Mouse (Mus musculus): ENCODE data around the gene Steap4. TPM values are rescaled to one million over a fixed set of nuclear protein-coding genes. Genes with fewer than 3 reads are reported as not detected.
"Not testable (repeated sequence)": the region's sequence is repeated elsewhere in the genome, so short reads cannot be mapped to it uniquely, and the experiment has no call there.

The Steap4 gene
- total RNA-seq, 1 experiment from 2014 or later, result 44.3 TPM

DNA sequence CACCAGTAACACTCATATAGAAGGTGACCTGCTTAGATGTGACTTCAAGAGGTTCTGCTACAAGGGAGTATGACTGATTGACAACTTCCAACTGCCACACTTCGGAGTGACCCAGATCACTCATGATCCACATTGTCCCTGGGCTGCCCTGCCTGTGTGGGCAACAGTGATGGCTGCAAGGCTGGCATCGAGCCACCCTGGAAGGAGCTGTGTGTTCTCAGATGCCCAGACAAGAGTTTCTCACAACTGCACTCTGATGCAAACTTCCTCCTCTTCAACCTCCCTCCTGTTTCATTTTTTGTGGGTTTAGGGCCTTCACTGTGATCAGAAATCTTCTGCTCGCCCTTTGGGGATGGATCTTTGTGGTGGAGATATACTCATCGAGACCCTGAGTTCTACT lies 28.2 kb downstream of the Steap4 start:
- no peak for DNase-seq

DNA sequence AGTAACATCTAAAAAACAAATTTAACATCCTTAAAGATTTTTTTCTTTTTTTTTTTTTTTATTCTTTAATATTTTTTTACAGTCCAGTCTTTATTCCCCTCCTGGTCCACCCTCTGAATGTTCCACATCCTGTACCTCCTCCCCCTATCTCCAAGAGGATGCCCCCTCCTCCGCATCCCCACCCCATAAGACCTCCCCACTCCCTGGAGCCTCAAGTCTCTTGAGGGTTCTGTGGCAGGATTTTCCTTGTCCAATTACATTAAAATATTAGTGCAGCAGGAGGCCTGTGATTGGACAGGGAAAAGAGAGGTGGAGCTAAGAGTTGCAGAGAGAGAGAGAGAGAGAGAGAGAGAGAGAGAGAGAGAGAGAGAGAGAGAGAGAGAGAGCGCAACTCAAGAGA lies 31.4 kb downstream of the Steap4 start:
- DNase-seq, result not testable (repeated sequence)

DNA sequence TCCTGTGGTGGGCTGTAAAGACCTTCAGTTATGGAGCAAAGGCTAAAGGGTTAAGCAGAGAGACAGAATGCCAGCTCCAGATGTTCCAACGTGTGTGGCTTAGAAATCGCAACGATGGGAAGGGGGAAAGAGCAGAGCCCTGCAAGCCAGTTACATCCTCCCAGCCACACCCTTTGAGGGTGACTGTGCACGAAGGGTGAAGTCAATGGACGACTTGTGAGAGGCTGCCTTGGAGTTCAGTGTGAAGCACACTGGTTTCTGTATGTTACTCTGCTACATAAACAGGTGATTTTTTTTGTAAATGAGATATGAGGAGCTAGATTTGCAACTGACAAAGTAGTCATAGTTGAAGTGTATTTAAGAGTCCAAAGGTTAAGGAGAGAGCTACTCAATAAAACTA lies 33.5 kb downstream of the Steap4 start:
- no peak for DNase-seq

DNA sequence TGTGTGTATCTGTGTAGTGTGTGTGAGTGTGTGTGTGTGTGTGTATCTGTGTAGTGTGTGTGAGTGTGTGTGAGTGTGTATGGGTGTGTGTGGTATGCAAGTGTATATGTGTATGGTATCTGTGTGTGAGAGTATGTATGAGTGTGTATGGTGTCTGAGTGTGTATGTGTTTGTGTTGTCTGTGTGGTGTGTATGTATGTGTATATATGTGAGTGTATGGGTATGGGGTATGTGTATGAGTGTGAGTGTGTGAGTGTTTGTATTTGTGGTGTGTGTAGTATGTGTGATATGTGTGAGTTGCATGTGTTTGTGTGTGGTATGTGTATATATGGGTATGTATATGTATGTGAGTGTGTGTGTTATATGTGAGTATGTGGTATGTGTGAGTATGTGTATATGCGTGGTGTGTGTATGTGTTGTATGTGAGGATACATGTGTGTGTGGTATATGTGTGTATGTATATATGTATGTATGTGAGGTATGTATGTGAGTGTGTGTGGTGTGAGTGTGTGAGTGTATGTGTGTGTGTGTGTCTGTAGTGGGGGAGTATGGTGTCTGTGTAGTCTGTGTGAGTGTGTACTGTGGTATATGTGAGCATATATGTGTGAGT lies 35.1 kb downstream of the Steap4 start:
- no peak for DNase-seq

DNA sequence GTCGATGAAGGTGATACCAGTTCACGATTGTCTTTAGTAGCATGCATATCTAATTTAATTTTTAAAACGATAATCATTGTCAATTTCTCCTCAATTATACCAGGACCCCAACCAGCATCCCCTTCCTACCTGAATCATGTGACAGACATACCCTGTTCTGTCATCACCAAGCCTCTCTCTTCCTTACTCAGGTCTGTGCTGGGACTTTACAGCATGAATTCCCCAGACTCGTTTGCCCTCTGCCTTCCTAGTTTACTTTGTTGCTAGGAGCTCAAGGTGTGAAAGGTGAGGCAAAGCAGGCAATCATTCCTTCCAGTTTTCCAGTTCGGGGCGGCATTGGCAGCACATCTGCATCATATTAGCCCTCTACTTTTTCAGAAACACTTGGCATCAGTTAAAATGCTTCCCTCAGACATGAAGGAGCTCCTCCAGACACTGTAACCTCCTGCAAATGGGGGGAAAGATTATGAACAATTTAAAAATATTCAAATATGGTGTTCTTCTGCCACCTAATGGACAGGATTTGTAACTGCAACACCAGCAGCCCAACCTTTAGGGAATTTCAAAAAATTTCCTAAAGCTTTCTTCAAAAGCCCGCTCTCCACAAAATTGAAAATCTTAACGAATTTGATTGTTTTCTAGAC lies 36.3 kb downstream of the Steap4 start:
- DNase-seq, result no peak

DNA sequence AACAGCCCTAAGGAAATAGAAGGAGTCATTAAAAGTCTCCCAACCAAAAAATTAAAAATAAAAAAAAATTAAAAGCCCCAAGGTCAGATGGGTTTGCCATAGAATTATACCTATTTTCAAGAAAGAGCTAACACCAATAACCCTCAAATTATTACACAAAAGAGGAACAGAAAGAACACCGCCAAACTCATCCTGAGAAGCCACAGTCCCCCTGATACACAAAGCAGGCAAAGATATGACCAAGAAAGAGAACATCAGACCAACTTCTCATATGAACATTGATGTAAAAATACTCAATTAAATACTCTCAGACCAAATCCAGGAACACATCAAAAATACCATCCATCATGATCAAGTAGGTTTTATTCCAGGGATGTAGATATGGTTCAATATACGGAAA lies 36.8 kb downstream of the Steap4 start:
- no peak for DNase-seq

DNA sequence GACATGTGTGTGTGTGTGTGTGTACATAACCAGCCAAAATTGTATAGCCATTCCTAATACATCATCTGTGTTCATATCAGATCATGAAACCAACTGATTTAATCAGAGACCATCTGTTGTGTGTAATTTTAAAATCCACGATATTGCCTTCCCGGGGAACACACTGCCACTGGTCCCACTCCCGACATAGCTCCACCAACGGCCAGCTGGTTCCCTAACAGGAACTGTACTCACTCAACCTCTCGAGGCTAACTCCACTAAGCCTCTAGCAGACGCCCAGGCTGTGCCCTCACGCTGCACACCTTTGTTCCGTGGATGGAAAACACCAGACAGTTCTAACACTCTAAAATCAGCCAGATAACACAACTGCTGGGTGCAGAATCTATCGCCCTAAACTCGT lies 40.2 kb downstream of the Steap4 start:
- no peak for DNase-seq

DNA sequence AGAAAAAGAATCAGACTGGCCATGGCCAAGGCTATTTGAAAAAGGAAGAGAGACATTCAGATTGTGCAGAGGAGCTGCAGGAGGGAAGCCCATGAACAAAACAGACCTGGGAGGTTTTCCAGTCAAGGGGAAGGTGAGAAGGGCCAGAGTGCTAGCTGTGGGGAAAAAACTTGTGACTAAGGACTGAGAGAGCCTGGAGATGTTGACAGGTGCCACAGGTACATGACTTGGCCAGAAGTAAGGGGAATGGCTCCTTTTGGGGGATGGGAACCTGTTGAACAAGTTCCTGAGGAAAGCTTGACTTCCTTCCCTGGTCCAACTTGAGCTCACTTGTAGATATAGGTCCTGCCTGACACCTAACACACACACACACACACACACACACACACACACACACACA lies 42.6 kb downstream of the Steap4 start:
- no peak for DNase-seq

DNA sequence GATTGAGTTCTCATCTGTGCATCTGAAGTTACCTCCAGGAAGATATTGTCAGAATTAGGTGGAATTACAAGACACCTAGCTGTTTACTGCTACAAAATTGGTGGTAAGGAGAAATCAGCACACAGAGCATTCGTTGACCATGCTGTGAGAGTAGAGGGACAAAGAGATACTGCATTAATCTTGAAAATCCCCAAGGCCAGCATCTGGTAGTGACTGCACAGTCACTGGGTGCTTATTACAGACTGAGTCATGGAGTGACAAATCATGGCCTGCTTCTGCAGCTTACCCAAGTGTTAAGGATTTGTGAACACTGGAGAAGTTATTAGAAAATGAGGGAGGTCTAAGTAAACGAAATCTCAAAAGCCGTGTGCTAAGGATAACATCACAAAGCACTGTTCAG lies 53.0 kb downstream of the Steap4 start:
- DNase-seq, result no peak

Other genes starting within 250 kb of the Steap4 start
- gene Sri, start 85.6 kb downstream of the Steap4 start, total RNA-seq (2021), result 93.5 and 125 TPM in 2 replicates

All from adrenal gland, postnatal 14 days (tissue).